Mouse (Mus musculus) testis, adult 10 weeks (tissue): ENCODE measurements around the gene Ces3b. TPM values are rescaled to one million over a fixed set of nuclear protein-coding genes. Genes with fewer than 3 reads are reported as not detected.

Experiments
- polyA plus RNA-seq: library from polyadenylated mRNA; stranded (reverse); fragments of 350-450 nt; fragmentation: Illumina TruSeq; extraction: RNeasy Lipid Tissue Mini Kit (QIAGEN cat#74804); gene quantifications from one replicate; pipeline ENCODE4 v1.2.3, GENCODE M21; 2014; ENCODE audit warnings: low read depth, low replicate concordance

Gene Ces3b
- polyA plus RNA-seq: 0.18 TPM

GRCm38 (mm10) chr8:105083449-105084050 is at the start of gene Ces3b:
TSS of gene Ces3b (plus strand) at chr8:105083753.

GRCm38 (mm10) chr8:105048371-105048854 is 35.1 kb upstream of the Ces3b start, which contains the start of gene Ces3a:
TSS of gene Ces3a (plus strand) at chr8:105048601.

GRCm38 (mm10) chr8:105131509-105131908 is 48.0 kb downstream of the Ces3b start, which contains the start of gene Ces4a:
TSS of gene Ces4a (plus strand) at chr8:105131800.

Other genes starting within 250 kb of the Ces3b start
- not detected for gene Ces2c, start 236.7 kb upstream of the Ces3b start, polyA plus RNA-seq
- 0.41 TPM for gene Ces2e, start 157.5 kb upstream of the Ces3b start, polyA plus RNA-seq
- gene Ces2f, start 136.4 kb upstream of the Ces3b start, polyA plus RNA-seq: not detected
- gene Ces2g, start 122.0 kb upstream of the Ces3b start, polyA plus RNA-seq: 1.6 TPM
- gene Ces2h, start 82.9 kb upstream of the Ces3b start, polyA plus RNA-seq: 0.08 TPM
- gene Ces3a, start 35.2 kb upstream of the Ces3b start, polyA plus RNA-seq: 0.66 TPM
- gene Ces4a, start 48.0 kb downstream of the Ces3b start, polyA plus RNA-seq: 0.21 TPM
- gene Cbfb, start 86.9 kb downstream of the Ces3b start, polyA plus RNA-seq: 40.2 TPM
- gene D230025D16Rik, start 141.4 kb downstream of the Ces3b start, polyA plus RNA-seq: 9.0 TPM
- 2.6 TPM for gene B3gnt9, start 171.4 kb downstream of the Ces3b start, polyA plus RNA-seq
- 0.20 TPM for gene Tradd, start 180.9 kb downstream of the Ces3b start, polyA plus RNA-seq
- not detected for gene Fbxl8, start 180.9 kb downstream of the Ces3b start, polyA plus RNA-seq
- not detected for gene Hsf4, start 186.0 kb downstream of the Ces3b start, polyA plus RNA-seq
- gene Nol3, start 192.4 kb downstream of the Ces3b start, polyA plus RNA-seq: 0.06 TPM
- 8.6 TPM for gene 4931428F04Rik, start 206.1 kb downstream of the Ces3b start, polyA plus RNA-seq
- 0.71 TPM for gene Exoc3l, start 212.3 kb downstream of the Ces3b start, polyA plus RNA-seq
- gene E2f4, start 213.9 kb downstream of the Ces3b start, polyA plus RNA-seq: 5.4 TPM
- 0.15 TPM for gene Elmo3, start 221.8 kb downstream of the Ces3b start, polyA plus RNA-seq
- 0.87 TPM for gene Lrrc29, start 242.5 kb downstream of the Ces3b start, polyA plus RNA-seq
- 3.1 TPM for gene Tmem208, start 242.6 kb downstream of the Ces3b start, polyA plus RNA-seq